Mouse (Mus musculus): ENCODE measurements at regions not wholly inside any gene's neighbourhood (a gene's known extent, or its start where the extent isn't known, plus 50 kb on each side); places are given as distances from the start of the nearest gene placed in this dataset.
A peak's percentile ranks its signal among the peaks of the same experiment; 100 is the strongest.

DNA sequence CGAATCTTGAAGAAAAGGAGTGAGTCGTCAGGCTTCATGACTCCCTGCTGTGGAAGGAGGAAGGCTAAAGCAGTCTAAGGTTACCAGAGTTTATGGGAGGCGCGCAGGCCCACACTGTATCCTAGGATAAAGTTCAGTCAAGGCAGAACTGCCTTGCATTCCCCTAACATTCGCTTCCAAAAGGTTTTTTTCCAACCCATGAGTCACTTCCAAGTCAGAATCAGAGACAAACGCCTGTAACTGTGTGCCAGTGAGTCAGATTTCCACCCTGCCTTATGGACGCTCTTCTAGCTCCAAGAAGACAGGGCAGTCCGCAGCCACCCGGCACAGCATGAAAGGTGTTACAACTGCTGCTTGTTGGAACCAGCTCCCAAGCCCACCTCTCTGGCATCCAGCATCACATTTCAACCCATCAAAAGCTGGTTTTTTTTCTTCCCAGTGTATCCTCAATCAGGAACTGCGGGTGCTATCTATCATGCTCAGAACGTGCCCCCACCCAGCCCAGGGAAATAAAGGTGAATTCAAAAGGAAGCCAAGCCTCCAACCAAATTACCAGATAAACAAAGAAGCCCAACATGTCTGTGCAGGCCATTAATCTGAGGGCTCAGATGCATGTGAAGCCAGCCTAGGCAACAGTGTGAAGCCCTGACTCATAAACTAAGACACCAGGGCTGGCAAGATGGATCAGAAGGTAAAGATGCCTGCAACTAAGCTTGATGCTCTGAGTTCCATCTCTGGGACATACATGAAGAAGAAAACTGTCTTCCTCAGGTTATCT lies 138.2 kb upstream of the Tbl1xr1 start:
- Histone ChIP-seq H3K27ac (ENCODE audit: low read depth, low read length) (no peak overlapping the region), H3K36me3 (ENCODE audit: control insufficient read depth, insufficient read depth, low read length) (no peaks in the 10 kb centered on the region)

DNA sequence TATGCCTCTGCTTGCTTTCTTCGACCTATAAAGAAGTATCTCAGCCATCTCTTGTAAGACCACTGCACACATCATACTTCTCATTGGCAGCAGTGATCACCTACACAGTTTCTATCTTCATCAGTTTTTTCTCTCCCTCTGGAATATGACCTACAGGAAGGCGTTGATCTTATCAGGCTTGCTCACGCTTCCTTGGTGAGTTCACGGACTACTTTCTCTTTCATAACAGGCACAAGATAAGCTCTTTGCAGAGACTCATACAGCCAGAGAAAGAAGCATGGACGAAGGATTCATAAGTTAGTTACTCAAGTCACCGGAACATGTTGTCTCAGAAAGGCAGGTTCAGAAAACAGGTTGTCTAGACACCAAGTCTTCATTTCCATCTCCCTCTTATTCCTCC lies 136.7 kb upstream of the Tbl1xr1 start:
- WGBS = 96% methylated on average over 6 of the region's 6 CpGs
- Histone ChIP-seq H3K27ac (ENCODE audit: low read depth, low read length) (no peak overlapping the region), H3K4me3 (ENCODE audit: low read depth, low read length) (no peak overlapping the region), H3K9me3 (ENCODE audit: control insufficient read depth, low read length) (no peaks in the 10 kb centered on the region), H3K9ac (ENCODE audit: low read length) (no peak overlapping the region), H3K4me1 (ENCODE audit: control insufficient read depth, insufficient read depth, low read length) (peaks cover 14% of the 10 kb centered on the region), H3K36me3 (ENCODE audit: control insufficient read depth, insufficient read depth, low read length) (no peaks in the 10 kb centered on the region), H3K27me3 (ENCODE audit: control insufficient read depth, insufficient read depth, low read length) (no peaks in the 10 kb centered on the region), H3K4me2 (no peak overlapping the region)
- no peak for ATAC-seq (ENCODE audit: low FRiP score)
- no peak for DNase-seq (ENCODE audit: low spot score, missing footprints)

More for the DNA sequence above, 138.2 kb upstream of the Tbl1xr1 start:
- H3K9ac ChIP-seq (ENCODE audit: low read length) = no peak overlapping the region
- H3K4me2 ChIP-seq = no peak overlapping the region
- H3K9me3 ChIP-seq (ENCODE audit: control insufficient read depth, low read length) = no peaks in the 10 kb centered on the region
- WGBS = 65% methylated on average over 11 of the region's 11 CpGs
- DNase-seq (ENCODE audit: low spot score, missing footprints) (no peak), ATAC-seq (ENCODE audit: low FRiP score) (no peak)
- H3K27me3 ChIP-seq (ENCODE audit: control insufficient read depth, insufficient read depth, low read length) = no peaks in the 10 kb centered on the region
- H3K4me3 ChIP-seq (ENCODE audit: low read depth, low read length) = no peak overlapping the region
- H3K4me1 ChIP-seq (ENCODE audit: control insufficient read depth, insufficient read depth, low read length) = peaks cover 19% of the 10 kb centered on the region

DNA sequence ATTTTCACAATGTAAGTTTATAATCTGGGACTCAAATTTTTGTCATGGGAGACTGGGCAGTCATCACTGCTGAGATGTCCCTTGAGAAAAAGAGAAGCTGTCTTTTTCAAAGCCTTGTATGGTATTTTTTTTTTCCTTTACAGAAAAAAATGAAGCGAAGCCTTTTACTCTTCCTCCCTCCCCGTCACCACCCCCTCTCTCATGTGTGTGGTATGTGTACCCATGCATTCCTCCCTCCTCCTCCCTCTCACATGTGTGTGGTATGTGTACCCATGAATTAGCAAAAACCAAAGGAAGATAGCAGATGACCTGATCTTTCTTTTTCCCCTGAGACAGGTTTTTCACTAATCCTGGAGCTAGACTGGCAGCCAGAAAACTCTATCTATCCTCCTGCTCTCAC lies 134.9 kb upstream of the Tbl1xr1 start:
- H3K4me3 ChIP-seq (ENCODE audit: low read depth, low read length) = no peak overlapping the region
- no peaks in the 10 kb centered on the region for H3K27me3 ChIP-seq (ENCODE audit: control insufficient read depth, insufficient read depth, low read length)
- H3K9ac ChIP-seq (ENCODE audit: low read length) = no peak overlapping the region
- H3K4me2 ChIP-seq = no peak overlapping the region
- H3K9me3 ChIP-seq (ENCODE audit: control insufficient read depth, low read length) = no peaks in the 10 kb centered on the region
- ATAC-seq (ENCODE audit: low FRiP score) = no peak
- DNase-seq (ENCODE audit: low spot score, missing footprints) = no peak
- H3K27ac ChIP-seq (ENCODE audit: low read depth, low read length) = no peak overlapping the region
- peaks cover 6% of the 10 kb centered on the region for H3K4me1 ChIP-seq (ENCODE audit: control insufficient read depth, insufficient read depth, low read length)
- H3K36me3 ChIP-seq (ENCODE audit: control insufficient read depth, insufficient read depth, low read length) = no peaks in the 10 kb centered on the region
- 94% methylated on average over 2 of the region's 2 CpGs for WGBS

DNA sequence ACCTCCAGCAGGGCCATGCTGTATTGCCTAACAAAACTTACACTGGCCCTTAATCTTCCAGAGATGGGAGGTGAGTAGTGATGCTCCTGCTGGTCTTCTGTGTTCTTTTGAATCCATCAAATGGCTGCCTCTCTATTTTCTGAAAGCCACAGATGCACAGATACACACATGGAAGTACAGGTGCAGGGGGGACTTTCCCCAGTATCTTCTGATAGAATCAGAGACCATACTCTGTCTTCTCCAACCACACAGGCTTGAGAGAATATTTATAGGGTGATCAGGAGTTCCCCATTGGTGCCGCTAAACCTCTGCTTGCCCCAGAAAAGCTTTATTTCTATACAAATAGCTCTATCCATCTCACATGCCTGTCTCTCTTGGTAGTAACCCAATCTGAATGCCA lies 133.5 kb upstream of the Tbl1xr1 start:
- Histone ChIP-seq H3K27ac (ENCODE audit: low read depth, low read length) (no peak overlapping the region), H3K4me2 (no peak overlapping the region), H3K9me3 (ENCODE audit: control insufficient read depth, low read length) (no peaks in the 10 kb centered on the region), H3K4me1 (ENCODE audit: control insufficient read depth, insufficient read depth, low read length) (no peaks in the 10 kb centered on the region; the same call in 1 of the 2 replicates), H3K27me3 (ENCODE audit: control insufficient read depth, insufficient read depth, low read length) (no peaks in the 10 kb centered on the region), H3K4me3 (ENCODE audit: low read depth, low read length) (no peak overlapping the region), H3K9ac (ENCODE audit: low read length) (no peak overlapping the region), H3K36me3 (ENCODE audit: control insufficient read depth, insufficient read depth, low read length) (no peaks in the 10 kb centered on the region)
- ATAC-seq (ENCODE audit: low FRiP score) (no peak), DNase-seq (ENCODE audit: low spot score, missing footprints) (no peak)
- WGBS = 85% methylated on average over 1 of the region's 1 CpGs

DNA sequence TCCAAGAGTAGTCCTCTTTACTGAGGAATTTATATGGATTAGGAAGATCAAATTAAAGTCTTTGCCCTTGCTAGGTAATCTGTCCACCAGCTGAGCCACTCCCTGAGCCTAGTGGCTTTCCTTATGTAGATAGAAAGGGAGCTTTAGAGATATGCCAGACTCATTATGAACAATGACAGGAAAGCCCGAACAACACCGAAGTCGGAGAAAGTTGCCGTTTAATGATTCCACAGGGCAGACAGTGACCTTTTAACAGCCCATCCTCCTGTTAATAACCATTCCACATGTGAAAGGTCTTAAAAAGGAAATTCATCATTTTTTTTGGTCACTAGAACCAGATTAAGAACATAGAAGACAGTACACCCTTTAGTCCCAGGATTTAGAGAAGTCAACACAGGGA lies 130.7 kb upstream of the Tbl1xr1 start:
- Histone ChIP-seq H3K4me1 (ENCODE audit: control insufficient read depth, insufficient read depth, low read length) (peaks cover 4% of the 10 kb centered on the region; the same call in 1 of the 2 replicates), H3K27ac (ENCODE audit: low read depth, low read length) (no peak overlapping the region), H3K4me2 (no peak overlapping the region), H3K9ac (ENCODE audit: low read length) (no peak overlapping the region), H3K9me3 (ENCODE audit: control insufficient read depth, low read length) (no peaks in the 10 kb centered on the region), H3K27me3 (ENCODE audit: control insufficient read depth, insufficient read depth, low read length) (no peaks in the 10 kb centered on the region), H3K36me3 (ENCODE audit: control insufficient read depth, insufficient read depth, low read length) (no peaks in the 10 kb centered on the region), H3K4me3 (ENCODE audit: low read depth, low read length) (no peak overlapping the region)
- ATAC-seq (ENCODE audit: low FRiP score) (no peak), DNase-seq (ENCODE audit: low spot score, missing footprints) (no peak)
- WGBS = 80% methylated on average over 4 of the region's 4 CpGs

DNA sequence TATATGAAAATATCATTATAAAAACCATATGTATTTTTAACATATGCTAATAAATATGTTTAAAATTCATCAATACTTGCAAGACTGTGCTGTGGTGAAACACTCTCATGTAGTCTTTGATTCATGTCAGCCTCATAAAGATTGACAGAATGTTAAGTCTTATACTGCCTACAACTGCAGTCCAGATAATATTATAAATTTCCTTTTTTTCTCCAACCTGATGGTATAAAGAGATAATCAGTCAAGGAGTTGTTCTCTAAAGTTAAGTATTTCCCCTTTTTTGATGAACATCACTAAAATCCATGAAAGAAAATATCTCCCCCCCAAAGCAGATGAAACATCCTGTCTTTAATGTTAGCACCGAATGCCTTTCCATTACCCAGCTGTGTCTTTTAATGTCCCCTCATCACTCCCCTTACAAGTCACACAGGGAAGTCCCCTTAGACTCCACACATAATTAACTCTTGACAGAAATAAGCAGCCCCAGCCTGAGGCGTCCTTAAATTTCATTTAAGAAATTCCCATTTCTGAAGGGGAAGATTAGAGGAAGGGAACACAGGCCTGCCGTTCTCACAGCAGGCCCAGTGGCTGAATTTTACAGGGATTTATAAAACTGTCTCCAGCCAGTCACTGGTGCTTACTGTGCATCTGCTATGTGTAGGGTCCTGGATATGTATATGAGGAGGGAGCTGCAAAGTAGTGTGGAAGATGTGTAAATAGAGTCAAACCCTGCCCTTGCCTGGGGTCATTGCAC lies 129.0 kb upstream of the Tbl1xr1 start:
- Histone ChIP-seq H3K4me3 (ENCODE audit: low read depth, low read length) (no peak overlapping the region), H3K27ac (ENCODE audit: low read depth, low read length) (no peak overlapping the region; the same call in 1 of the 2 replicates), H3K27me3 (ENCODE audit: control insufficient read depth, insufficient read depth, low read length) (no peaks in the 10 kb centered on the region), H3K9ac (ENCODE audit: low read length) (no peak overlapping the region), H3K4me2 (no peak overlapping the region), H3K4me1 (ENCODE audit: control insufficient read depth, insufficient read depth, low read length) (peaks cover 4% of the 10 kb centered on the region), H3K9me3 (ENCODE audit: control insufficient read depth, low read length) (no peaks in the 10 kb centered on the region), H3K36me3 (ENCODE audit: control insufficient read depth, insufficient read depth, low read length) (no peaks in the 10 kb centered on the region)
- ATAC-seq (ENCODE audit: low FRiP score) (peak; percentile 70), DNase-seq (ENCODE audit: low spot score, missing footprints) (no peak)
- 10% methylated on average over 3 of the region's 3 CpGs for WGBS

DNA sequence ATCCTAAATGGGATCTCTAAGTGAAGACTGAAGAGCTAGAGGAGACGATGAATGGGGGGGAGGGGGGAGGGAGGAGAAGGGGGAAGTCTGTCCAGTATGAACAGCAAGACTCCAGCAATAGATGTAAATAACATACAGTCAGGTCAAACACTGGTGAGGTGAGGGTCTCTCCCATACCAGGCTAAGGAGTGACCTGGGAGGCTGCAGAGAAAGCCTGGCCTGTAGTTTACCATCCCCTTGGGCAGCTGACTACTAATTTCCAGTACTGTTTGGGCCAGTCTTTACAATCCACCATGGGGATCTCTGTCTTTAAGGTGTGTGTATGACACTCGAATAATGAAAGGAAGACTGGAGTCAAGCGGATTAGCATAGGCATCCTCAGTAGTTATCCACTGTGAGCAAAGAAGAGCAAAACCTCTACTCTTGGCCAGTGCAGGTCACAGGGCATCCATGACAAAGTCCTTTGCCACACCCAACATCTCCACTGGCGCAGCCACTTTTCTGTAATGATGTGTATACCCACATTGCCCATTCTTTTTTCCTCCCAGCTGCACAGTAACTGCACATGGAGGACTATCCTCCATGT lies 128.3 kb upstream of the Tbl1xr1 start:
- Histone ChIP-seq H3K4me3 (ENCODE audit: low read depth, low read length) (no peak overlapping the region), H3K4me1 (ENCODE audit: control insufficient read depth, insufficient read depth, low read length) (peaks cover 7% of the 10 kb centered on the region), H3K36me3 (ENCODE audit: control insufficient read depth, insufficient read depth, low read length) (no peaks in the 10 kb centered on the region), H3K9ac (ENCODE audit: low read length) (no peak overlapping the region), H3K9me3 (ENCODE audit: control insufficient read depth, low read length) (no peaks in the 10 kb centered on the region), H3K4me2 (no peak overlapping the region), H3K27me3 (ENCODE audit: control insufficient read depth, insufficient read depth, low read length) (no peaks in the 10 kb centered on the region), H3K27ac (ENCODE audit: low read depth, low read length) (no peak overlapping the region)
- ATAC-seq (ENCODE audit: low FRiP score) = peak; percentile 36
- 53% methylated on average over 4 of the region's 4 CpGs for WGBS
- DNase-seq (ENCODE audit: low spot score, missing footprints) = no peak

DNA sequence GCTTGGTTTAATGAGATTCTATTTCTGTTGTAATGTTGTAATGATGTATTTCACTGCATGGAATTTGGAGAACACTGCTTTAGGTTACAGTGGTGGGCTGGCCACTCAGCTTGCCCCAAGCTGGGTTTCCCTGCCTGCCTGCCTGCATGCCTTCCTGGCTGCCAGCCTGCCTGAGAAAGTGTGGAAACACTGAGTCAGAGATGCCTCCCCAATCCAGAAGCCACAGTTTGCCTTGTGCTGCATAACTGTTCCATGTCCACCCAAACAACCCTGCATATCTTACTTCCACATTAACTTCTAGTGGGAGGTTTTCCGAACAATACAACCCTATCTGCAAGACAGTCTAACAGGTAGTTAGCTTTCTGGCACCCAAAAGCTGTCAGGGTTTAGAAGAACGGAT lies 127.0 kb upstream of the Tbl1xr1 start:
- Histone ChIP-seq H3K9ac (ENCODE audit: low read length) (no peak overlapping the region), H3K27ac (ENCODE audit: low read depth, low read length) (no peak overlapping the region), H3K9me3 (ENCODE audit: control insufficient read depth, low read length) (no peaks in the 10 kb centered on the region), H3K4me3 (ENCODE audit: low read depth, low read length) (no peak overlapping the region), H3K27me3 (ENCODE audit: control insufficient read depth, insufficient read depth, low read length) (no peaks in the 10 kb centered on the region), H3K4me1 (ENCODE audit: control insufficient read depth, insufficient read depth, low read length) (peaks cover 7% of the 10 kb centered on the region), H3K36me3 (ENCODE audit: control insufficient read depth, insufficient read depth, low read length) (no peaks in the 10 kb centered on the region), H3K4me2 (no peak overlapping the region)
- WGBS = 83% methylated on average over 2 of the region's 2 CpGs
- no peak for ATAC-seq (ENCODE audit: low FRiP score)
- DNase-seq (ENCODE audit: low spot score, missing footprints) = no peak

DNA sequence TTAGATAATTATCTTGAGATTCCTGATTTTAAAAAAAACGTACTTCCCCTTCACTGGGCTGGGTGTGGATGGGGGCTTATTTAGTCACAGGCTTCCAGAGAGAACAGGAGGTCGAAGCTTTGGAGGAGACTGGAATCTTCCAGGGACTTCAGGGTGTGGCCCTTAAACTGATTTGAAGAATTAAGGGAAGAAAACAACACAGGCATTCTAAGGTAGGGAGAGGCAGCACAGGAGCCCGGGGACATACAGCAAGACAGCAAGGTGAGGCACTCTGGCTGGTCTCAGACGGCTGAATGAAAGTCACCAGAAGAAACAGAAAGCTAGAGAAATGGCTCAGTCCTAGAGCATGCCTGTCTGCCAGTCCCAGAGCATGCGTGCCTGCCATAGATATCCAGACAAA lies 125.9 kb upstream of the Tbl1xr1 start:
- Histone ChIP-seq H3K9me3 (ENCODE audit: control insufficient read depth, low read length) (no peaks in the 10 kb centered on the region), H3K4me3 (ENCODE audit: low read depth, low read length) (no peak overlapping the region), H3K9ac (ENCODE audit: low read length) (no peak overlapping the region), H3K27ac (ENCODE audit: low read depth, low read length) (no peak overlapping the region), H3K4me1 (ENCODE audit: control insufficient read depth, insufficient read depth, low read length) (peaks cover 7% of the 10 kb centered on the region), H3K4me2 (no peak overlapping the region), H3K36me3 (ENCODE audit: control insufficient read depth, insufficient read depth, low read length) (no peaks in the 10 kb centered on the region), H3K27me3 (ENCODE audit: control insufficient read depth, insufficient read depth, low read length) (no peaks in the 10 kb centered on the region)
- no peak for DNase-seq (ENCODE audit: low spot score, missing footprints)
- no peak for ATAC-seq (ENCODE audit: low FRiP score)
- WGBS = 78% methylated on average over 5 of the region's 5 CpGs
